Mouse (Mus musculus) thymus, postnatal 36 days (tissue): Measurements from ENCODE around the gene BC030499.

Source experiments
- DNase-seq, 2 experiments: peaks; one replicate each; pipeline ENCODE4 v3.0.0; 2022; ENCODE audit warnings: mixed read lengths in 2 of 2

BC030499 gene

DNA sequence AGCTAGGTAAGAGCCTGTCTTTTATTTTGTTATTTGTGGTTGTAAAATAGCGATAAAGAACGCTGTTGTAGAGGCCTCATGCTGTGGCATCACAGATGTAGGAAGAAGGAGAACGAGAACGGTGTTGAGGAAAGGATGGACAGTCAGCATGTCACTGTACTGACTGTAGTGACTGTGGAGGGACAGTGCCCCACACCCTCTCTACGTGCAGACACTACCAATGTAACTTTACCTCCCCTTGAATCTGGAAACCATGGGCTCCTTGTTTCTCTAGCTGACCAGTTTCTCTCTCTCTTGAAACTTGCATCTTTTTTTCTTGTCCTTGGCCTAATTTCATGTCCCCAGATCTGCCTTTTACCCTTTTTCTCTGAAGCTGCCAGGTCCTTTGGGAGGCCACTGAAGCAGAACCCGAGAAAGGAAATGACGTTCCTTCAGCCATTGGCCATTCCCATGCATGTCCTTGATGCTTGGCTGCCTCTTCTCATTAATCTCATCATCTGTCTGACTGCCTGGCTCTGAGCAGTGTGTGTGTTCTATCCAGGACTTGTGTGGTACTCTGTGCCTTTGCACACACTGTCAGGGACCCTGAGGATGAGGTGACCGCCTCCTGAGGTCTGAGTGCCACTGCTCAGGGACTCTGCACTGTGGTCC is 20.3 kb downstream of the BC030499 start:
- DNase-seq, result no peak

DNA sequence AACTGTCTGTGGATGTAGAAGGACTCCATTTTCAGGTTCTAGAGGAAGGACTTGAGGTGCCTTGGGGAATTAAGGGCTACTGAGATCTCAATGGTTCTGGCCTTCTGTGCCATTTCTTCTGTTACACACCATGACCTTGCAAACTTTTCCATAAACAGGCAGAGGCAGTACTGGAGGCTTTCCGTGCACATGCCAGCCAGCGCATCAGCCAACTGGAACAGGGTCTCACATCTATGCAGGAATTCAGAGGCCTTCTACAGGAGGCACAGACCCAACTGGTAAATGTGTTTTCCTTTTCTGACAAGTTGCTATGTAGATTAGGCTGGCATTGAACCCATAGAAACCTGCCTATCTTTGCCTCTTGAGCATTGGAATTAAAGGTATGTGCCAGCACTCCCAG is 23.0 kb downstream of the BC030499 start:
- no peak for DNase-seq

DNA sequence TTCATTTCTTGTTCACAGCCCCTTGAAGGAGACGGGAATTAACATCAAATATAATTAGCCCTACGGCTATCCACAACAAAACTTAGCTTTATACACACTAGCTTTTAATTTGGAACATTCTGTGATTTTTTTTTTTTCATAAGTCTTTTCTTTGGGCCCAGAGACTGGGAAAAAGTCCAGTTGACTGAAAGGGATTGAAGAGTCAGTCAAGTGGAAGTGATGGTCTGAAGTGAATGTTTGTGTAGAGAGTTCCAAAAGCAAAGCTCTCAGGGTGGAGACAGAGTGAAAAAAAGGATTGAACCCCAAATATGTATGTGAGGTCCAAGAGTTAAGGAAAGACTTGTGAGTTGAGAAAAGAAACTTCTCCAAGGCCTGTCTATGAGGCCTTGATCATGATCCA is 27.8 kb downstream of the BC030499 start:
- DNase-seq, result no peak

DNA sequence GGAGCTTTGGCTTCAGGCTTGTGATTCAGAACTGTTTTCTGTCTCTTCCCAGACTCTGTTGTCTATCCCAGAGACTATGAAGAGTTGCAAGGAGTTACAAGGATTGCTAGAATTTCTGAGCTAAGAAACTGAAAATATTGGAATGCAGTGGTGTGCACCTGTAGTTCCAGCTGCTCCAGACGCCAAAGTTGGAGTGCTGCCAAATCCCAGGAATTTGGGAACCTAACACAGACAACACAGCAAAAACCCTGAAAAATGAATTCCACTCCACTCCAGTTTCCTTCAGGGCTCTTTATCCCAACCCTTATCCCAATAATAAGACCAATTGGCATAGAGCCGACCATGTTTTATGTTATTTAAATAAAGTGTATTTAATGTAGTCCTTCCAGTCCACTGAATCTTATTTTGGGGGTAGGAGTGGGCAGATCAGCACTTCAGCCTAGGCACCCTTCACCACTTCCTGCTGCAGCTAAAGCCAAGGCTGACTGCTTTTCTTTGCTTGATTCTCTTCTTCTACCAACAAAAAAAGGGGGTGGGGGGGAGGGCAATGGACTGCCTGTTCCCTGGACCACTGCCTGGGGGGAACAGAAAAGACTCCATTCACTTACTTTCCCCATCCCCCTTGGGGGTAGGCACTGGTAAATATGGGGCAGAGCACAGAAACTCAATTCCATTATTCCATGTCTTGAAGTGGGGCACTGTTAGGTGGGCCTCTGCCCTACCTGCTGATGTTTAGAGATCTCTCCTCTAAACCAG is 31.6 kb downstream of the BC030499 start:
- no peak for DNase-seq

DNA sequence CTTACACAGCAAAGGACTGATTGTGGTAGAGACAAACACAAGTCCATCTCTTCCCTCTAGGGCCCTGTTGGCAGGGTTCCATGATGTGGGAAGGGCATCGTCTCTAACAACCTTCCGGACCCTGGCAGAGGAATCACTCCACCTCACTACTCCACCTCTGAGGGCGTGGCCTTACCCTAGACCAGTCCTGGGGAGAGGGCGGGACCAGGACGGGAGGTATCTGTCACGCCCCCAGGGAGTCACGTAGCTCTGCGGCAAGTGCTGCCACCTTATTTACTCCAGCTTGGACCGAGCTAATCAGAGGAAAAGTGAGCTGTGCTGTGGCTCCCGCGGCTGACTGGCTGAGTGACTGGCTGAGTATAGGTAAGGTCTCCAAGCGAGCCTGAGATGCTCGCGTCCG is 32.2 kb downstream of the BC030499 start, which contains the start of gene Aldoc:
Aldoc (plus strand) TSS at position 109 of the 400 bp plus-strand sequence.
- peak; percentile 61 to 81 for DNase-seq

DNA sequence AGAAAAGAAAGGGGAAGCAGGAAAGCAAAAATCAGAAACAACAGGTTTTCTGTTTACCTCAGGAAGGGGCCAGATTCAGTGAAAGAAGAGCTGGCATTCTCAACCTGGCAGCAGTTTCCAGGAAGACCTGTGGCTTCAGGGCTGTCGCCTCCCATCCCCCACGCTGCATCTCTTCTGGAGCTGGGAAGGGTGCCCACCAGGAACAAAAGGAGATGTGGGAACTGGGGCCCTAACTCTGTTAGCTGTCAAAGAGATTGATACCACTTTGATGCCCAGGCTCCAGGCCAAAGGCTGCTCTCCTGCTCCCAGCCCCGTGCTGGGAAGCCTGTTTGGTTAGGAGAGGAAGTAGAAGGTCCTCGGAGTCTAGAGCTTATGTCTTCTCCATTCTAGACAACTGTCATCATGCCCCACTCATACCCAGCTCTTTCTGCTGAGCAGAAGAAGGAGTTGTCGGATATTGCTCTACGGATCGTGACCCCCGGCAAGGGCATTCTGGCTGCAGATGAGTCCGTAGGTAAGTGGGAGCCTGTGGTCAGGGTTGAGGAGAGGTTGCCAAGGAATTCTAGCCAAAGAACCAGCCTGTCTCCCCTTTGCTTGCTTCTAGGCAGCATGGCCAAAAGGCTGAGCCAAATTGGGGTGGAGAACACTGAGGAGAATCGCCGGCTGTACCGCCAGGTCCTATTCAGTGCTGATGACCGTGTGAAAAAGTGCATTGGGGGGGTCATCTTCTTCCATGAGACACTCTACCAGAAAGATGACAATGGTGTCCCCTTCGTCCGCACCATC is 33.6 kb downstream of the BC030499 start:
- DNase-seq, result no peak

DNA sequence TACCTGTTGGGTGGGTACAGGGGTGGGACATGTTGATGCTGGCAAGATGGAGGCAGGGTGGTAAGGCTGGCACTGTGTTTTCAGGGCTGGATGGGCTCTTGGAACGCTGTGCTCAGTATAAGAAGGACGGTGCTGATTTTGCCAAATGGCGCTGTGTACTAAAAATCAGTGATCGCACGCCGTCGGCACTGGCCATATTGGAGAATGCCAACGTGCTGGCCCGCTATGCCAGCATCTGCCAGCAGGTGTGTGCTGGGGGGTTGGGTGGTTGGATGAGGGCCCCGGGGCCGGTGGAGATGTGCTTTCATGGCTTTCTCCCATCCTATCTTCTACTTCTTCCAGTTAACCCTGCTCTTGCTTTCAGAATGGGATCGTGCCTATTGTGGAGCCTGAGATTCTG is 34.3 kb downstream of the BC030499 start:
- no peak for DNase-seq

DNA sequence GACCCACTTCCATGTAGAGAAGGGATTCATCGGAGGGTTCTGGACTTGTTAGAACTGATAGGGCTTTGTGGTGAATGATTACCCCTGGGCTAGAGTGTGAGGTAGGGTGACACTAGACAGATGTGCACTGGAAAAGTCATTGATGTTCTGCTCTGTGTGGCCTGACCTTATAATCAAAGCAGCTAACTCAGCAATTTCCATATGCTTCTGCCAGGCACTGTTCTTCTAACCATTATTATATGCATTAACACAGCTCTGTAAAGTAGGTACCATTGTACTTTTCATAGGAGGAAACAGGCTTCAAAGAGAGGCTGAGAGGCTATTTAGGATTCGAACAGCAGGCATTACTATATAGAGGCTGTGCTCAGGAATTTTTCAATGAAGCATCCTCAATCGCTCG is 36.6 kb downstream of the BC030499 start:
- DNase-seq, result no peak

DNA sequence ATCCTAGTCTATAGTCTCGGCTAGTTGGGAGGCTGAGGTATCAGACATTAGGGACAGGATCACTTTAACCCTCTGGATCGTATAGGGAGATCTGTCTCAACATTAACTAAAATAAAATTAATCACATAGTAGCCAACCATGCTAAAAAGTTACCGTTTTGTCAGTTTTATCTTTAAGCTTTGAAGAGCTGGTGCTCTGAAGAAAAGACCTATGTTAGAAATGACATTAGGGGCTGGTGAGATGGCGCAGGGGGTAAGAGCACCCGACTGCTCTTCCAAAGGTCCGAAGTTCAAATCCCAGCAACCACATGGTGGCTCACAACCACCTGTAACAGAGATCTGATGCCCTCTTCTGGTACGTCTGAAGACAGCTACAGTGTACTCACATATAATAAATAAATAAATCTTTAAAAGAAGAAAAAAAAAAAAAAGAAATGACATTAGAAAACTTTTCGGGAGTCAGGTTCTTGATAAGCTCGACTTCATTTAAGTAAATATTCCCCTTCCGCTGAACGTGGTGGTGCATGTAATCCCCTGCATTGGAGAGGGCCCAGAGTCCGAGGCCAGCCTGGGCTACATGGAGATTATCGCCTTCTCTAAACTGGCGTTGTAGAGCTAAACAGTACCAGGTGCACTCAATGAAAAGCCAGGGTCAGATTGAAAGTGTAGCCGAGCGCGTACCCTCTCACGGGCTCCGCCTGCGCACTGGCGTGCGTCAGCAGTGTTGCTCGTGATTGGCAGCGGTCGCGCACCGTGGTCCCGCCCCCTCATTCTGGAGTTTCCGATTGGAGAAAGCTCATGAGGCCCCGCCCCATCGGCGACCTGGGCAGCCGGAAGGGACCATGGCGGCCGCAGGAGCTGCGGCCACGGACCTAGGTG is 37.2 kb downstream of the BC030499 start, which contains the start of gene Pigs:
Pigs (plus strand) TSS at position 782 of the 878 bp plus-strand sequence.
- DNase-seq, result peak; percentile 95 to 96

DNA sequence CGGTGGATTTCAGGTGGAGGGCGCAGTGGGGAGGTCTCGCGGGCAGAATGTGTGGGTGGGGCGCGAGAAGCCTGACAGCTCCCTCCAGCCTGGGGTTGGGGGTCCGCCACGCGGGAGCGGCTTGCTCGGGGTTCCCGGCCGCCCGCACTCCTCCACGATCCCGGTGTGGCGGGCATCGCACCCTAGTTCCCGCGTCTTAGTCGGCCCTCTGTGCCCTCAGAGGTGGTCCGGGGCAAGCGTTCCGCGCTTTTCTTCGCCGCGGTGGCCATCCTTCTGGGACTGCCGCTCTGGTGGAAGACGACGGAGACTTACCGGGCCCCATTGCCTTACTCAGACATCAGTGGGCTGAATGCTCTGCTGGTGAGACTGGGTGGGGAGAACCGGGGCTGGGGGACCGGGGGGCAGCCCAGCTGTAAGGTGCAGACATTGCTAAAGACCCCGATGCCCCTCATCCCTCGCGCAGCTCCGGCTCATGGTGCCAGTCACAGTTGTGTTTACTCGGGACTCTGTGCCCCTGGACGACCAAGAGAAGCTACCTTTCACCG is 37.9 kb downstream of the BC030499 start:
- no peak for DNase-seq

DNA sequence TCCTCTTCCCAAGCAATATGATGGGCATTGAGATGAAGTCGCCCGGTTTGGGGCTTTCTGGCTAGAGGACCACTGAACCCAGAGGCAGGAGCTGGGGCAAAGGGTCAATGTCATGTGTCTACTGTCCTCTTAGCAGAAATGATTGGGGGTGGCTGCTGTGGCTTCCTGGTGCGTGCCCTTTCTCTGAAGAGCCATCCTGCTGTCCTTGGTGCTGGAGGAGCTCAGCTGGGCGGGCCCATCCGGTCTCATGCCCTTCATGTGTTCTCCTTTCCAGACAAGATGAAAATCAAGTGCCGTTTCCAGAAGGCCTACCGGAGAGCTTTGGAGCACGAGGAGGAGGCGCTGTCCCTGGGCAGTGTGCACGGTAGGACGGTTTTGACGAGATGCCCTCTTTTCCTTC is 42.0 kb downstream of the BC030499 start:
- DNase-seq, result no peak

DNA sequence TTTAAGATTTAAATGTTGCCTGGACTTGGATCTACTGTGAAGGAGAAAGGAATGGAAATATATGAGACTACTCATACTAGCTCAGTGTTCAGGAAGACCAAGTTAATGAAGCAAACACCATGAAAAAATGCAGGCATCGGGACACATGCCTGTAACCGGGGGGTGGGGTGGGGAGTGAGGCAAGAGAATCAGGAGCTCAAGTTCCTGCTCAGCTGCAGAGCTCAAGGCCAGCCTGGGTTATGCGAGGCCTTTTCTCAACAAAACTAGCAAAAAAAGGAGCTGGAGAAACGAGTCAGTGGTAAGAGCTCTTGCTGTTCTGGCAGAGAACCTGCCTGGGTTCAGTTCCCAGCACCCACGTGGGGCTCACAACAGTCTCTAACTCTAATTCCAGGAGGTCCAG is 43.4 kb downstream of the BC030499 start:
- no peak for DNase-seq

DNA sequence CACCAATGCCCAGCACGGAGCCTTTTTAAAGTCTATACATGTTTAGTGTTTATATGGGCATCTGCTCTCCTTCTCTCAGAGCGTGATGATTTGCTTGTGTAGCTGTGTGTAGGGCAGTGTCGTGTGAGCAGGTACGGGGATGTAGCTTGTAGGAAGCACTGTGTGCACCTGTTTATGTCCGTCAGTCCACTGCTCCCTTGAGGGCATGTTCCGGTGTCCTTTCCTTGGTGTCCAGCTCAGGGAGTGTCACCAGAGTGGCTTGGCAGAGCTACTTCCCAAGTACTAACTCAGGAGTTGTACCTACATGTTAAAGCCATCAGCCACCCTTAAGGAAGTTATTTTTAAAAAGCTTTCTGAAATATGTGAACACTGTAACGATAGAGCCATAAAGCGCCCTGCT is 46.4 kb downstream of the BC030499 start:
- no peak for DNase-seq

DNA sequence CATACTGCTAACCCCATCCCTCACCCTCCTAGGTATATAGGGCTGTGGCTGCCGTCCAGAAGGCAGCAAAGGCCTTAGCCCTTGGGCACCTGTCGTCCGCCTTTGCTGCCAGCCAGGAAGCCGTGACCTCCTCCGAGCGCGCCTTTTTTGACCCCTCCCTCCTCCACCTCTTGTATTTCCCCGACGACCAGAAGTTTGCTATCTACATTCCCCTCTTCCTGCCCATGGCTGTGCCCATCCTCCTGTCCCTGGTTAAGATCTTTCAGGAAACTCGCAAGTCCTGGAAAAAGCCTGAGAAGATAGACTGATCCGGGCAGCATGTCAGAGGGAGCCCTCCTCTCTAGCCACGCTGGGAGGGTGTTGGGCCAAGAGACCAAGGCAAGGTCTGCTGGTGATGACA is 51.1 kb downstream of the BC030499 start:
- DNase-seq, result no peak

DNA sequence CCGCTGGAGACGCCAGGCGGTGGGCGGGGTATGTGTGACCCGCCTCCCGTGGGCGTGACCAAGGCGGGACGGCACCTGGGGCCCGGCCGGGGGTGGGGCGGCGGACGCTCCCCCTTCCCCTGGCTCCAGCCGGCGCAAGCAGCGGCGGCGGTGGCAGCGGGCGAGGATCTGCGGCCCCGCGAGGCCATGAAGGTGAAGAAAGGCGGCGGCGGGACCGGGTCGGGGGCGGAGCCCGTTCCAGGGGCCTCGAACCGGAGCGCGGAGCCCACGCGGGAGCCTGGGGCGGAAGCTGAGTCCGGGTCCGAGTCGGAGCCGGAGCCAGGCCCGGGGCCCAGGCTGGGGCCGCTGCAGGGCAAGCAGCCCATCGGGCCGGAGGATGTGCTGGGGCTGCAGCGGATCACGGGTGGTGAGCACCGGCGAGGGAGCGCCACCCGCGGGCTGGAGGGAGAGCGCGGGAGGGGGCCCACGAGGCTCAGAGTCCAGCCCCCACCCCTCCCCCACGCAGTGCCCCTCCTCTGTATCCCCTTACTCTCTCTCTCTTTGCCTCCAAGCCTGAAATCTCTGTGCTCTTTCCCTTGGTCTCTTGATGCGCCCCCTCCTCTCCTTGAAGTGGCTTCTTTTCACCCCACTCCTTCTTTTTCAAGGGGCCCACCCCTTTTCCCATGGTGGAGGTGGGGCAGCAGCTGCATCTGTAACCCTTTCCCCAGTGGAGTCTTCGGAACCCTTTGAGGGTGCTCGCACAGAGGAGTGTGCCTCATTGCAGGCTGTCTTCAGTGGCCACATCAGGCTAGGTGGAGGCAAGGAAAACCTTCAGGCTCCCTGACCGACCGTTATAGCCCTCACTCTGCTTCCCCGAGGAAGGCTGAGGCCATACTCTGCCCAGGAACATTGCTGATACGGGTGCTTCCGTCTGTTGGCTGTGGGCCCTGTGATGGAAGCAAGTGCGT is 53.0 kb downstream of the BC030499 start, which contains the start of gene Unc119:
Unc119 (plus strand) TSS at position 102 of the 947 bp plus-strand sequence.
- DNase-seq, result peak; percentile 83 to 86

DNA sequence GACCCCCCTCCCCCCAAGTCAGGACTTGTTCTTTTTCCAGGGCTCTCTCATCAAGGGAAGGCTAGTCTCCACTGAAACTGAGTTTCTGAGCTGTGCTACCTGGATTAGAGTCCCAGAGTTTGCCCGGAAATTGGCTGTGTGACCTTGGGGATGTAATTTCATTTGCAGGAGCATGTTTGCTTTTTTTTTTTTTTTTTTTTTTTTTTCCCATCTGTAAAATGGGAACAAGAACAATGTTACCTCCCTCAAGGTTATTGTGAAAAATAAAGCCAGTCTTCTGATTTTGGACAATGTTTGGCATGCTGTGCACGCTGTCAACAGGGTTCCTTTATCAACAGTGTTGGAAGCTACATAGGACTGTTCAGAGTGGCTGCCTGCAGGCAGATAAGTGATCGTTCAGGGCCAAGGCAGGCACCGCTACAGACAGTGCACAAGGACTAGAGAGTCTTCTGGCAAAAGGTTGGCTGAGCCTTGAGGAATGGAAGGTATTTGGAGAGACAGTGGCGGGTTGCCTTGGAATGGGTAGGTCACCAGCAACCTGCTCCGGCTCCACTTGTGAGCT is 53.8 kb downstream of the BC030499 start:
- DNase-seq, result no peak

DNA sequence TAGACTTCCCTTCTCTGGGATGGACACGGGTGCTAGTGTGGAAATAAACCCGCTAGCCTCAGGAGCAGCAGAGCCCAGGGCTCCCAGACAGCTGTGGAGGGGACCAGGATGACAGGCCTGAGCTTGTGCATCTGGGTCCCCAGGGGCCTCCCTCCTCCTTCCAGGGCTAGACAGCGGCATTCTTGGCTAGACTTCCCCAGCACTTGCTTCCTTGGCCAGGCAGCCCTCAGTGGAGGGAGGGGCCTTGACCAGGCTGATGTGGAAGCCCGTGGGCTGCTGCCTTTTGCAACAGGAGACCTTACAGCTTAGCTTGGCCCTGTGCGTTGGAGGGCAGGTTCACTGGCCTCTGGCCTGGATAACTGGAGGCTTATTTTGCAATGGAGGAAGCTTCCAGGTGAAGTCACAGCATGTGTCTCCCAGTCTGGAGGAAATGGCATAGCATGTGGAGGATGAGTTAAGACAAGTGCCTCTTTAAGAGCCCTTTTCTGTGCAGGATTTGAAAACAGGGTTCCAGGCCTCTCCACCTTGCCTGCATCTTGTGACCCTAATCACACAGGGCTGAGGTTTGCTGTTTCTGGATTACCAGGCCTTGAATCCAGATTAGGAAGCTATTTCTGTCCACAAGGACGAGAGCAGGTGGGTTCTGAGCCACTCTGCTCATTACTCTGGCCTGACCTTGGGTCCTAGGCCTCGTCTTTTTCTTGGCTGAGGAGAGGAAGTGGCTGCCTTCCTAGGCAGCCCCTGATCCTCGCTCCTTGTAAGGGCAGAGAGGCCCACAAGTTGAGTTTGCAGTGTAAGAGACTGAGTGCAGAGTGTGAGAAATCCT is 54.5 kb downstream of the BC030499 start:
- no peak for DNase-seq

DNA sequence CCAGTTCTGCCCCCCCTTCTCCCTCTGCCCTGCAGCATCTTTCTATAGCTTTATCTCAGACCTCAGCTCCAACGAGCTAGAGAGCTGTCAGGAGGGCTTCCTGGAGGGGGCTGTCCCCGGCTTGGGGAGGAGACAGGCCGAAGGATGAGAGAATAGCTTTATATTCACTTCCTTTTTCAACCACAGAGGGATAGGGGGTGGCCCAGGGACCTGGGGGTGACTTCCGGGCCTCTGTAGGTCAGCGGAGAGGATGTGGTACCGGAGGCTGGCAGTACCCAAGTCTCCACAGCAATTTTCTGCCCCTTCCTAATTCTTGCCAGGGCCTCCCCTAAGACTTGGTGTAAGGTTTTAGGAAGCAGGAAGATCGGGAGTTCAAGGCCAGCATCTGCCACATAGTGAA is 55.2 kb downstream of the BC030499 start:
- peak; percentile 35 to 61 for DNase-seq
